Mouse (Mus musculus): Measurements from ENCODE around the gene Pi16.
"Not testable (repeated sequence)": the region's sequence is repeated elsewhere in the genome, so short reads cannot be mapped to it uniquely, and the experiment has no call there.

The Pi16 gene

DNA sequence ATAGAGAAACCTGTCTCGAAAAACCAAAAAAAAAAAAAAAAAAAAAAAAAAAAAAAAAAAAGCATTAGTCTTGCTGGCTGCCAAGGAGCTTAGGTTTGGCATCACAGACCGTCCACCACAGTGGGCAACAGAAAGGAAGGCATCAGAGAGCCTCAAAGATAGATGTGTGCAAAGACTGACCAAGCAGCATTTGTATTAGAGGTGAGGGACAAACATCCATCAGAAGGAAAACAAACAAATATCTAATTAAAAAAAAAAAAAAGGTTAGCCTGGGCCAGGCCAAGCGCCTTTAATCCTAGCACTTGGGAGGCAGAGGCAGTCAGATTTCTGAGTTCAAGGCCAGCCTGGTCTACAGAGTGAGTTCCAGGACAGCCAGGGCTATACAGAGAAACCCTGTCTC lies at the start of gene Pi16:
Pi16 (plus strand) TSS at position 301 of the 400 bp plus-strand sequence.
- DNase-seq (ENCODE audit: low spot score in 2 of 2), result not testable (repeated sequence)

DNA sequence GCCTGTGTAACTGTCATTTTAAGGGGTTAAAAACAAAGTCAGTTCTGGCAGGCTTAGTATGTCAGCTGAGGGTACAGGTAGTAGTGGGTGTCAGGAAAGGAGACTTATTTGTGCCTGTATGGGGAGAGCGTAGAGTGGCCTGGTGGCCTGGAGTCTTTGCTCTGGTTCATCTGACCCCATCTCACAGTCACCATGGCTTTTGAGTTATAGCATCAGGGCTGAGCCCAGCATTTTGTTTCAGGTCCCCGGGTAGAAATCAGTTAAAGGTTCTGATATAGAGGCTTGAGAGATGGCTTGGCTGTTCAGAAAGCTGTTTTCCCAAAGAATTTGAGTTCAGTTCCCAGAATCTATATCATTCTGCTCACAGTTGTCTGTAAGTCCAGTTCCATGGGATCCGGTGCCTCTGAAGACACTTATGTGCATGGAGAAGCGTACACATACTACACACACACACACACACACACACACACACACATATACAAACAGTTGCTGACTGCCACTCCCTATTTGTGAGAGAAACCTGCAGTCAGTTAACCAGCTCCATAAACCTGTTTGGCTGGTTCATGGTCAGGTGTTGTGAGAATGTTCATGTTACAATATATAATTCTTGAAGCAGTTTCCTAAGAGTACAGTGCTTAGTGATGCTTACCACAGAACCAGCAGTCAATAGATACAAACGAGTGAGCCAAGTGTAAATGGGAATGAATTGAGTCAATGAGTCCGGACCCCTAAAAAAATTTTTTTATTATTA lies 49.4 kb upstream of the Pi16 start:
- no peak for DNase-seq (ENCODE audit: low spot score in 2 of 2)

DNA sequence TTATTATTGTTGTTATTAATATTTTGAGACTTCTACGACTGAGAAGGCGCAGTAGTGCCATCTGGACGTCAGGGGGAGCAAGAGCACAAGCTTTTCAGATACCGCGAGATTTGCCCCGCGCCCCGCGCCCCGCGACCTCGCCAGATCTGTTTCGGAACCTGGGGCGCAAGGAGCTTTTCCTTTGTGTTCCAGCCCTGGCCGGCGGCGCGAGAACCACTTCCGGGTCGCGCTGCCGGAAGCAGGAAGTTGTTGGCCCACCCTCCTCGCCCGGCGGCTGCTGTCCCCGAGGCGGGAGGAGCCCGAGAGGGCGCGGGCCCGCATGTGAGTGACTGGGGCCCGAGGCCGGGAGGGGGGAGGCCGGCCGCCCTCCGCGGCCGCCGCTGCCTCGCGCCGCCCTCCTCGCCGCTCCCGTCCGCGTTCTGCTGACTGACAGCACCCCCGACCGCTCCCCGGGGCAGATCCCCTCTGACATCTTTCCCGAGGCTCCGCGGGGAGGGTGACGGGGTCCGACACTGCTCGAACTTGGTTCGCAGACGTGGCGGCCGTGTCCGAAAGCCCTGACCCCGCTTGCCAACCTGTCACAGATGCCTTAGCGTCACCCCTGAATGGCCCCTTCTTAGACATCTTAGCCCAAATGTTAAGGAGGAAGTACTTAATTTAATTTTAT lies 48.7 kb upstream of the Pi16 start, which contains the start of gene BC004004:
BC004004 (plus strand) TSS at position 107 of the 667 bp plus-strand sequence.
- DNase-seq (ENCODE audit: low spot score in 2 of 2), result peak; percentile 94 to 96

DNA sequence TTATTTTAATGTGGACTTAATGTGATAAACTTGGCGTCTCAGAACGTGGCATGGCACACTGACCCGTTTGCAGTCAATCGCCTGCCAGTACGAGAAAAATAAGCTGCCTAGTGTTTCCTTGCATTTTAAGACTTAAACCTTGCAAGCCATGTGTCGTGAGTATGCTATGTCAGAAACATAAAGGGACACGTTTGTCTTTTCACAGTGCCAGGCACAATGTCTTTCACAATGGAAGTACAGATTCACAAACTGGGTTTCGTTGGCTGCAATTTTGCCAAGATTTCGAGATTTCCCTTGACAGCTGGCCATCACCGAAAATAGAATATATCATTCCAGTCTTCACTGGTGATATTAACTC lies 48.2 kb upstream of the Pi16 start:
- no peak for DNase-seq (ENCODE audit: low spot score in 2 of 2)

DNA sequence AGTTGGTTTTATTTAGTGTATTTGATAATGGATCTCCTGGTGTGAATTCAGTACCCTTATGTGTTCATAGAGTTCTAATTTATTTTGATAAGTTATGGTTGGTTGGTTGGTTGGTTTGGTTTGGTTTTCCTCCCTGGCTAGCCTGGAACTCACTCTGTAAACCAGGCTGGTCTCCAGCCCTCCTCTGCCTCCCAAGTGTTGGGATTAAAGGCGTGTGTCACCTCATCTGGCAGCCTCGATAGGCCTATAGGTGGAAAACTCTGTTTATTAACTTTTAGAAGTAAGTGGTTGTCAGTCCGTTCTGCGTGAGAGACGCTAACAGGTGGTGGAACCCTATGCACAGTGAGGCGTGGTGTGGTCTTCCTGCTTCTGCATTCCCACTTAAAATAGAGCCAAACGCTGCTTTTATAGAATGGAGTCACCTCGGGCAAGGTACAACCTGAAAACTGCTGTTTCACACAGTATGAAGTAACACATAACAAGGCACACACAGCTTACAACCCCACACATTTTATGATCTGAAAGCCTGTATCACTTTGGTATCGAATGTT lies 47.3 kb upstream of the Pi16 start:
- DNase-seq (ENCODE audit: low spot score in 2 of 2), result no peak

DNA sequence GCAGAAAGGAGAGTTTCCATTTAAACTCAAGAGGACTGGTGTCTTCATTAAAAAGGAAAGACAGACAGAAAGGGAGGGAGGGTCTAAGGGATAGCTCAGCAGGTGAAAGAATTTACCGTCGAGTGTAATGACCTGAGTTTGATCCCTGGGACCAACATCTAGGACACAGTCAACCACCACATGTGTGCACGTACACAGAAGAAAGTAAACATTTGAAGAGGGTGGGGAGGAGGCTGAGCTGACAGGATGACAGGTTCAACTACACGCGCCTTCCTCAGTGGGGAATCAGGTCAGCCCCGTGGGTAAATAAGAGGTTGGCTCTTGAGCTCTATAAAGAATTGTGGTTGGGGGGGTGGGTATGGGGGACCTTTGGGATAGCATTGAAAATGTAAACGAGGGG lies 44.3 kb upstream of the Pi16 start:
- DNase-seq (ENCODE audit: low spot score in 2 of 2), result no peak

DNA sequence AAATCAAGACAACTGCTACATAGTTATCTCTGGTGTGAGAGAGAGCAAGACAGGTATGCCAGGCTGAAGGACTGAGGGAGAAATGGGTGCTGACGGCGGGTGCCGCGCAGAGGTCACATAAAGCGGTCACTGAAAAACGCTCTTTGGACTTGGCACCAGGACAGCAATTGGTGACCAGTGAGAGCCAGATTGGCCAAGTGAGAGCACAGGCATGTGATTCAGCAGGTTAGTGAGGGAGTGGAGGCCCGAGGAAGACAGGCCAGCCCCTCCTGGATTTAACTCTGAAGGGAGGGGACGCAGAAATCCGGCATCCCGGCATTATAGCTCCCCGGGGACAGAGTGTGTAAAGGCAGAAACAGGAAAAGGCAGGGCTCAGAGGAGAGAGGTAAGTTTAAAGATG lies 43.6 kb upstream of the Pi16 start:
- DNase-seq (ENCODE audit: low spot score in 2 of 2), result no peak

DNA sequence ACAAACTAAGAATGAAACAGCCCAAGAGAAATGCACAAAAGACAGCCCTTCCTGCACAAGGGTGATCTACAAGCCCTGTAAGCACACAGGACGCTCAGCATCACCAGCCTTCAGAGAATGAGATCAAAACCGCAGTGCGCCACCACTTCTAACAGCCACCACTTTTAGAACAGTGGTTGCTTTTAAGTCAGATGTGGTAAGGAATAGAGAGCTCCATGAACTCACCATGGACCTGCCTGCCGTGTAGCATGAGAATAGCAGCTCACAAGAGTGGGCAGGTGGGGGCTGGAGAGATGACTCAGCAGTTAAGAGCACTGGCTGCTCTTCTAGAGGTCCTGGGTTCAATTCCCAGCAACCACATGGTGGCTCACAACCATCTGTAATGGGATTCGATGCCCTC lies 37.1 kb upstream of the Pi16 start:
- peak; percentile 51 to 64 for DNase-seq (ENCODE audit: low spot score in 2 of 2)

DNA sequence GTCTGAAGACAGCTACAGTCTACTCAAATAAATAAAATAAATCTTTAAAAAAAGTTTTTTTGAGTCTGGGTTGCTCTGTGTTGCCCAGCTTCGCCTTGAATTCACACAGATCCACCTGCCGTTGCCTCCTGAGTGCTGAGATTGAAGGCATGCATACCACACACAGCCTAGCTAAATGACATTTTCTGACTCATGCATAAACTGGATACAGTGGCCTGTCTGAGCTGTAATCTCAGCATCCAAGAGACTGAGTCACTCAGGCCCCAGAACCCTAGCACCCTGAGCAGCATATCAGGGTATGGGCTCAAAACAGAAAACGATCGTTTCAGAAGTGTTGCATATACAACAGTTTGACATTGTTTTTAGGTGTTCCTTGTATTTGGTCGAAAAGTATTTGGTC lies 35.9 kb upstream of the Pi16 start:
- no peak for DNase-seq (ENCODE audit: low spot score in 2 of 2)

DNA sequence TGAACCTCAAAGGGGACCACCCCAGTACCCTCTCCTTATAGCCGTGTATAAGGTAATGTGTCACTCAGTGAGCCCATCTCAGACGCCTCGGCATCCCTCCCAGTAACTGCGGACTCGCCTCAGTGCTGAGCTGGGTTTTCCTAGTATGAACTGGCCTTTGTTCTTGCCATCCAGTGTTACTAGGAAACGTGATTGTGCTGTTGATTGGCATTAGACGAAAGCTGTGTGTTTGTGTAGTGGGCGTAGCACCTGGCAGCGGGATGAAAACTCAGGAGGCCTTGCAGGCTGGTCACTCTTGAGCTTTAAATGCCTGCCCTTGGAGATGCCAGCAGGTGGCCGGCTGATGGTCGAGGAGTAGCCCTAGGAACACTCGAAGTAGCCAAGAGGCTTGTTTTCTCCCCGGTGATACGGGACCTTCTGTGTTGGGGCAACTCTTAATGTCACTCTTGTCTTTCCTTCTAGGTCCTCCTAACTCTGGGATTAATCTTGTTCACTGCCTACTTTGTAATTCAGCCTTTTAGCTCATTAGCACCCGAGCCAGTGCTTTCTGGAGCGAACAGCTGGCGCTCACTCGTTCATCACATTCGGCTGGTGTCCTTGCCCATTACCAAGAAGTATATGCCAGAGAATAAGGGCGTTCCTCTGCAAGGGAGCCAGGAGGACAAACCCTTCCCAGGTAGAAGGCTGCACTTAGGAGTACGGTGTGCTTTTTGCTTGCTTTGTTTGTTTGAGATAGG lies 35.1 kb upstream of the Pi16 start:
- DNase-seq (ENCODE audit: low spot score in 2 of 2), result no peak

DNA sequence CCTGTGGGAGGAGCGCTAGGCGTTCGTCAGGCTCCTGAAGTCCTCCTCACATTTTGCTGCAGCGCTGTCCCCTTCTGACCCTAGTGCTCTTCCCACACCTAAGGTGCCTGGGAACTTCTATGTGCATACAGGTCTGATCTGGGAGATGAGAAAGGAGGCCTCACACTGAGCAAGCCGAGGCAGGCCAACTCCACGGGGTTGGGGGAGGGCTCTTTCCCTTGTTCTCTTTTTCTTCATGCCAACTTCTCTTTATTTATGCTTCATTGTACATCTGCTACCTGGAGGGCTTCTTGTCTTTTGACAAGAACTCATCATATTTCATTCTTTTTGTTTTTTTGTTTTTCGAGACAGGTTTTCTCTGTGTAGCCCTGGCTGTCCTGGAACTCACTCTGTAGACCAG lies 25.7 kb upstream of the Pi16 start:
- DNase-seq (ENCODE audit: low spot score in 2 of 2), result no peak

DNA sequence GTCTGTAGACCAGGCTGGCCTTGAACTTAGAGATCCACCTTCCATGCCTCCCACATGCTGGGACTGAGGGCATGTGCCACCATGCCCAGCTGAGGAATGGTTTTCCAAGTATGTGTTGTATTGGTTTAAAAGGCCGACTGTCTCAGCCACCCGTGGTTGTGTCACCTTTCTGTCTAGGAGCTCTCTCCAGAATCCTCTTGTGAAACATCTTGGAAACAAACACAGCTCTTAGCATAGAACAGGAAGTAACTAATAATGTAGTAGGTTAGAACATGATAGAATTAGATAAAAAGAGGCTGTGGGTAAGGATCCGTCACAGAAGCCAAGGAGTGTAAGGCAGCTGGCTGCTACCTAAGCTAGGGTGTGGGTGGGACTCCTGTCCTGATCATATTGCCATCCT lies 24.5 kb upstream of the Pi16 start:
- no peak for DNase-seq (ENCODE audit: low spot score in 2 of 2)

DNA sequence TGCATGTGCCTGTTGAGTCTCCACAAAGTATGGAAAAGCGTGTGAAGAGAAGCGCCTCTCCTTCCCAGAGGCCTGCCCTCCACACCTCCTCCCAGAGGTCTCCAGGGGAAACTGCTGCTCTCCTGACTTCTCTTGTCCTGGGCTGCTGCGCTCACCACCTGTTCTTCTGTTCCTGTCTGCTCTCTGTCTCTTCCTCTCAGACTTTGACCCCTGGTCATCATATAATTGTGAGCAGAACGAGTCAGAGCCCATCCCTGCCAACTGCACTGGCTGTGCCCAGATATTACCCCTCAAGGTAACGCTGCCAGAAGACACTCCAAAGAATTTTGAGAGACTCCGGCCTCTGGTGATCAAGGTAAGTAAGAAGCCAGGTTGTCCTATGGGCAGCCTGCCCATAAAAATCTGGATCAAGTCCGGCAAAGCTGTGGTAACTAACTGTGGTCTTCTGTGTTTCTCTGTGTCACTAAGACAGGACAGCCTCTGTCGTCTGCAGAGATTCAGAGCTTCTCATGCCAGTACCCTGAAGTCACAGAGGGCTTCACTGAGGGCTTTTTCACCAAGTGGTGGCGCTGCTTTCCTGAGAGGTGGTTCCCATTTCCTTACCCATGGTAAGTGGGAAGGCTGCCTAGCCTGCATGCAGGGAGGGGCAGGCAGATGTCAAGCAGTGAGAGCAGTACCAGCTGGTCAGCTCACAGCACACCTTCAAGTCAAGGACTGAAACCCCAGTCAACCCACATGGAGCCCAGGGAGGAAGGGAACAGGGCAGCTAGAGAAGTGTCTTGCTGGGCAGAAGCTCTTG lies 23.5 kb upstream of the Pi16 start:
- DNase-seq (ENCODE audit: low spot score in 2 of 2), result no peak

DNA sequence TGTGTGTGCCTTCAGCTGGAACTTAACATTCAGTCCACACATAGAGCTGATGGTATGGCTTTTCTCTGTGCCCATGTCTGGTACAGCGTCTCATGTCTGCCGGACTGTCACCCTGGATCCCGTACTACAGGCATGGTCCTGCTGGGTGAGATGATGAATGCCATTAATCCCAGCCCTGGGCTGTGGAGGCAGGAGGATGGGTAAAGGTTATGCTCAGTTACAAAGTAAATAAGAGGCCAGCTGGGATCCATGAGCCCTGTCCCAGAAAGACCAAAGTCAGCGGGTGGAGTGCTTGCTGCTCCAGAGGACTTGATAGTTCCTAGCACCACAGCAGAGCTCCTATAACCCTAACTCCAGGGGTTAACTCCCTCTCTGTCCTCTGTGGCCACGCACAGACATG lies 21.6 kb upstream of the Pi16 start:
- no peak for DNase-seq (ENCODE audit: low spot score in 2 of 2)

DNA sequence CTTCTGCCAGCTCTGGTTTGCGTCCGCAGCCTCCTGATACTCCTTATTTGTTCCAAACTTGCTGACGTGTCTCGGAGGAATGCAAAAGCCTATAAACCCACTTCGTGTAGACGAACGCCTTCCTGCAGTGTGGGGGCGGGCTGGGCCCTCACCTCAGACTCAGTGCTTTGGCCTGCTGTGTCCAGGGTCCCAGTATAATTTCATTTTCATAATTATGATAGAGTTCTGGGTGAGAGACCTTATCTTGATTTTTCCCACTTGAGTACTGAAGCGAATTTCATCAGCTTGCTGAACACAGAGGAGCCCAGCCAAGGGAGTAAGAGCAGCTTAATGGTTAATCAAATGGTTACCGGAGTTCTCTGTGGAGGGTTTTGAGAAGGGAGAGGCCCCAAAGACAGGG lies 20.2 kb upstream of the Pi16 start:
- no peak for DNase-seq (ENCODE audit: low spot score in 2 of 2)

DNA sequence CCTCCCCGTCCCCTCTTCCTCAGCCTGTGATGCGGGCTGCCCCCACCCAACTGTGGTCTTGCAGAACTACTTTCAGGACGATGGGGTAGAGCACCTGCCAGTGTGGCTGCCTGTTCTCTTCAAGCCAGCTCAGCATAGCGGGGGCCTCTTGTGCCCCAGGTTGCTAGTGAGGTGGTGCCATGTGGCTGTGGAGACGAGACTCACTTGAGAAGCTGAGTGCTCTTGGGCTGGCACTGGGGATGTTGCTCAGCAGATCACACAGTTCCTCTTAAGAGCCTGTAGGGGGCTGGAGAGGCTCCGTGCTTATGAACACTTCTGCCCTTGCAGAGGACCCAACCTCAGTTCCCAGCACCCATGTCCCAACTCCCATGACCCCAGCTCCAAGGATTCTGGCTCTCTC lies 19.7 kb upstream of the Pi16 start:
- no peak for DNase-seq (ENCODE audit: low spot score in 2 of 2)

DNA sequence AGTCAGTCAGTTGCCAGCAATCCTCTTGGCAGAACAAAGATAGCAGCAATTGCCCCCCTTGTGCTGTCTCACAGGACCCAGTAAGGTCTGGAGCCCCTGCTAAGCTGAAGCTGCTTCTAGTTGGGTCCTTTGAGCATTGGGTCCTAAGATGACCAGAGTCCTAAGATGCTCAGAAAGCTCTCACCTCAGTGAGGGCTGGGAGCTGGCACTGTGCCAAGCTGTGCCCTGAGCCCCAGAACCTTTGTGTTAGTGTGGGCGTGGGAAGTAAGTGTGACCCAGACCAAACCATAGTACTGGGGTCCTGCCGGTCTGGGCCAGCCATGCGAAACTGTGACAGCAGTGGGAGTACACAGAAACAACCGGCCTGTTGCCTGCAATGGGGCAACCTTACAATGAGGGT lies 18.2 kb upstream of the Pi16 start:
- no peak for DNase-seq (ENCODE audit: low spot score in 2 of 2)

DNA sequence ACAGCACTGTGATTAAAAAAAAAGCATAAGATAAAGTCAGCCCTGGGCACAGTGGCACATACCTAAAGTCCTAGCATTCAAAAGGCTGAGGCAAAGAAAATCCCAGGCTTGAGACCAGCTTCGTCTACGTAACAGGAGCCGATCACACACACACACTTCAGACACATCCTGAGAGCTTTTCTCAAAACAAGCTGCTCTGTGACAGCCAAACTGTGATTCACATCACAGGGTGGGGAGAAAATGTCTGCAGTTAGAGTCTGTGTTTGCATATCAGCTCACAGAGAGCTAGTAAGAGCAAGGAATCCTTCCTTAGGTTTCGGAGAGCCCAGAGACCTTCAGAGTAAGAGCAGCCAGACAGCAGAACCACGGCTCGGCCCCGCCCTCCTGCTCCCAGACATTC lies 16.6 kb upstream of the Pi16 start:
- no peak for DNase-seq (ENCODE audit: low spot score in 2 of 2)

DNA sequence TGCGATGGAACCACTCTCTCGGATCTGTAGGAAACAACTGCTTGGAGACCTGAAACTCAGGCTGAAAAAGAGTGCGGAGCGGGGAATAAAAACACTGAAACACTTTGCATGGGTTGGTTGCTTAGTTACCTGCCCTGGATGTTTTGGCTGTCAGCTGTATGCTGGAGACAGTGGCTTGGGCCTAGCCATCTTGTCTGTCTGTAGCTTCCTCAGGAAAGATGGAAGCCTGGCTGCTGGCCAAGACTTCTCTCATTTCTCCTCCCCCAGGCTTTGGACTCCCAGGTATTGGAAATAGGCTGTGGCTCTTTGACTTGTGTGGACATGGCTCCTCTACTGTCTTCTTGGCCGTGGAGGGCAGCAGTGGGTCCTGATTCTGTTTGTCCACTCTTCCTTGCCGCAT lies 16.1 kb upstream of the Pi16 start:
- DNase-seq (ENCODE audit: low spot score in 2 of 2), result no peak

DNA sequence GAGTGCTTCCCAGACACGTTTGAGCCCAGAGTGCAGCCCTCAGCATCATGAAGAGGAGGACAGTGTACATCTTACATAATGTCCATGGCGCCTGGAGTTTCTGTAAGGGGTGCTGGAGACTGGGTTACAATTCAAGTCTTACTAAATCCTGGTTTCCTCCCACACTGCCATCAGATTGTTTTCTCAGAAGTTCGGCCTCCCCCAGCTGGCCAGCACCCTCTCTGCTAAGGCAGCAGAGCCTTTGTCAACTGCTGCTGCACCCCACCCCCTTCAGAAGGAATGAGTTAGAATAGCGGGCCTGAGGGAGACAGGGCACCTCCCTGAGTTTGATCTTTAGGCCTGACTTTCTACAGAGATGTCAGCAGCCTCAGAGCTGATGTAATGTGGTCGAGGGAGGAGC lies 15.3 kb upstream of the Pi16 start:
- DNase-seq (ENCODE audit: low spot score in 2 of 2), result no peak

DNA sequence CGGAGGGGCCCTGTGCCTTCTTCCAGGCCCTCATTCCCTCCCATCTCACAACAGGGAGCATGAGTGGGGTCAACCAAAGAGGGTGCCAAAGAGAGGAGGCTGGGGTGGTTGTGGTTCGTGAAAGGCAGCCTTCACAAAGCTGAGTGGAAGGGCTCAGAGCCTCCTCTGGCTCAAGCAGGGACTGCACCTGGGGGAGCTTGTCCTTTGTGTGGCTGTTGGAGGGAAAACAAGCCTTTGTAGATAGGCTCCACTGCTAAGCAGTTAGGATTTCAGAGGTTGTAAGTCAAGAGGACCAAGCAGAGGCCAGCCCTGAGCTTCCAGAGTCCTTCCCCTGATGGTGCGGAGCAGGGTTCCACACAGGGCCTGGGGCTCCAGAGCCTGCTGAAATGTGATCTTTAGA lies 14.4 kb upstream of the Pi16 start:
- DNase-seq (ENCODE audit: low spot score in 2 of 2), result peak in 1 of 2 experiments; percentile 43

DNA sequence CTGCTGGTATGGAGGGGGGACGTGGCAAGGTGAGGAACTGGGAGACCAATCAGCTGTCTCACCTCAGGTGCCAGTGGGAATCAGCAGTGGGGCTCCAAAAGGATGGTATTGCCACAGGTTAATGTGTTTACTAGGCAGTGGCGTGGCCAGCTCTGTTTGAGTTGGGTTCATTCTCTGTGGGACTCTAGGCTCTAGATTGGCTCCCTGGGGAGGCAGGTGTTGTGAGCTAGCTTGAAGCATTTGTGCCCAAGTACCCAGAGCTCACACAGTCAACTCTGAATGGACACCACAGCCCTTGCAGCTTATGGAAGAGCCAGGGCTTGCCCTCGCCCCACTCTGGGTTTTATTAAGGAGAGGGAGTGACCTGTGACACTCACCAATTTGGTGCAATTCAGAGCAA lies 13.6 kb upstream of the Pi16 start:
- DNase-seq (ENCODE audit: low spot score in 2 of 2), result no peak
